Mouse (Mus musculus): ENCODE results near the gene Pacs2. TPM values are rescaled to one million over a fixed set of nuclear protein-coding genes. Genes with fewer than 3 reads are reported as not detected.

Gene Pacs2
- total RNA-seq, 2 experiments from 2014 or later = 51.8 to 54.4 TPM

Small RNAs within 50 kb of the gene (microRNA-seq; reads per million reads assigned to microRNA genes)
- 0 reads per million in 2 experiments for gene Gm44471

Other genes with a start within 250 kb of the Pacs2 start
- gene Ahnak2, start 211.9 kb upstream of the Pacs2 start, total RNA-seq (2021) = 10 to 100 TPM; 12.2 to 18.6 TPM
- gene Clba1, start 205.6 kb upstream of the Pacs2 start, total RNA-seq (2021) = 1 to 10 TPM in 1 of 2 experiments, under 1 TPM in 1; 0.75 to 1.7 TPM
- gene Cdca4, start 185.1 kb upstream of the Pacs2 start, total RNA-seq (2021) = 10 to 100 TPM in 1 of 2 experiments, 1 to 10 TPM in 1; 9.4 to 12.0 TPM
- under 1 TPM in 1 of 2 experiments, not detected in 1; 0.09 TPM for gene Gpr132, start 146.3 kb upstream of the Pacs2 start, total RNA-seq (2021)
- gene Jag2, start 84.7 kb upstream of the Pacs2 start, total RNA-seq (2021) = 10 to 100 TPM; 29.4 to 40.0 TPM
- gene Nudt14, start 72.4 kb upstream of the Pacs2 start, total RNA-seq (2021) = 10 to 100 TPM; 17.3 to 17.5 TPM
- 10 to 100 TPM; 10.4 to 12.7 TPM for gene Btbd6, start 38.0 kb upstream of the Pacs2 start, total RNA-seq (2021)
- 10 to 100 TPM; 28.2 to 37.9 TPM for gene Brf1, start 13.8 kb upstream of the Pacs2 start, total RNA-seq (2021)
- gene Tex22, start 60.0 kb downstream of the Pacs2 start, total RNA-seq (2021) = under 1 TPM in 1 of 2 experiments, not detected in 1; 0.20 TPM
- 10 to 100 TPM; 46.0 to 52.0 TPM for gene Mta1, start 83.8 kb downstream of the Pacs2 start, total RNA-seq (2021)
- gene Crip2, start 125.7 kb downstream of the Pacs2 start, total RNA-seq (2021) = 100 to 1,000 TPM in 1 of 2 experiments, 10 to 100 TPM in 1; 94.0 to 102 TPM
- gene Crip1, start 131.8 kb downstream of the Pacs2 start, total RNA-seq (2021) = 100 to 1,000 TPM; 143 to 189 TPM
- gene Tedc1, start 141.9 kb downstream of the Pacs2 start, total RNA-seq (2021) = 1 to 10 TPM; 2.0 to 2.5 TPM
- 1 to 10 TPM in 1 of 2 experiments, under 1 TPM in 1; 0.85 to 1.5 TPM for gene Tmem121, start 171.4 kb downstream of the Pacs2 start, total RNA-seq (2021)

Measured in gastrocnemius, postnatal 10 days (tissue).